Mouse (Mus musculus) stomach, embryonic 14.5 days (tissue): ENCODE data around the gene Trim15. TPM values are rescaled to one million over a fixed set of nuclear protein-coding genes. Genes with fewer than 3 reads are reported as not detected.
"Not testable (repeated sequence)": the region's sequence is repeated elsewhere in the genome, so short reads cannot be mapped to it uniquely, and the experiment has no call there.

Source experiments
- ATAC-seq: fragments of 200-750 bp; cut with Nextera tagmentation; 2 replicates; pipeline ENCODE4 v1.8.0; 2017; ENCODE audit warnings: low read depth, moderate TSS enrichment; ENCODE audit not compliant: insufficient number of reproducible peaks, insufficient read depth, low FRiP score
- H3K27ac ChIP-seq: fragments of 300-500 bp; sonication (generic); 2 replicates; pipeline ENCODE4 v1.5.1; 2014; ENCODE audit warnings: mild to moderate bottlenecking, low read length, moderate library complexity, mixed read lengths
- H3K27me3 ChIP-seq: fragments of 300-500 bp; sonication (generic); 2 replicates; pipeline ENCODE4 v1.6.1; 2014; ENCODE audit warnings: low read length, control low read depth, mixed read lengths; ENCODE audit not compliant: control insufficient read depth, insufficient read depth
- H3K36me3 ChIP-seq: fragments of 300-500 bp; sonication (generic); 2 replicates; pipeline ENCODE4 v1.6.1; 2014; ENCODE audit warnings: mild to moderate bottlenecking, control low read depth, low read length, moderate library complexity, mixed read lengths; ENCODE audit not compliant: control insufficient read depth, insufficient read depth
- H3K4me1 ChIP-seq: fragments of 300-500 bp; sonication (generic); 2 replicates; pipeline ENCODE4 v1.6.1; 2014; ENCODE audit warnings: low read length, control low read depth, mixed read lengths; ENCODE audit not compliant: control insufficient read depth, insufficient read depth
- H3K4me2 ChIP-seq: fragments of 300-500 bp; sonication (generic); replicated peaks from 2 replicates; pipeline ENCODE4 v1.6.1; 2014; ENCODE audit warnings: low read depth, low read length, control low read depth
- H3K4me3 ChIP-seq: fragments of 300-500 bp; sonication (generic); 2 replicates; pipeline ENCODE4 v1.5.1; 2014; ENCODE audit warnings: low read depth, low read length, control low read depth
- H3K9ac ChIP-seq: fragments of 300-500 bp; sonication (generic); replicated peaks from 2 replicates; pipeline ENCODE4 v1.6.1; 2014; ENCODE audit warnings: low read depth, mild to moderate bottlenecking, control low read depth, low read length, moderate library complexity, mixed read lengths
- H3K9me3 ChIP-seq: fragments of 300-500 bp; sonication (generic); 2 replicates; pipeline ENCODE4 v1.6.1; 2016; ENCODE audit warnings: low read depth, low read length, control low read depth; ENCODE audit not compliant: control insufficient read depth
- WGBS: fragments of 180-500 bp; shearing (Covaris S2); extraction: QIAGEN DNeasy Blood & Tissue Kit; methylation state at CpG from one replicate; pipeline ENCODE4 v1.1.7; 2014; 5-methylcytosine and 5-hydroxymethylcytosine counted together
- polyA plus RNA-seq: library from polyadenylated mRNA; unstranded; fragments of >200 nt; fragmentation: Nextera tagmentation; extraction: Ambion mirVana; gene quantifications from 2 replicates; pipeline ENCODE4 v1.2.1, GENCODE M21; 2014

Trim15 gene
- polyA plus RNA-seq, 1 experiment from 2014 or later = 0.13 TPM

DNA sequence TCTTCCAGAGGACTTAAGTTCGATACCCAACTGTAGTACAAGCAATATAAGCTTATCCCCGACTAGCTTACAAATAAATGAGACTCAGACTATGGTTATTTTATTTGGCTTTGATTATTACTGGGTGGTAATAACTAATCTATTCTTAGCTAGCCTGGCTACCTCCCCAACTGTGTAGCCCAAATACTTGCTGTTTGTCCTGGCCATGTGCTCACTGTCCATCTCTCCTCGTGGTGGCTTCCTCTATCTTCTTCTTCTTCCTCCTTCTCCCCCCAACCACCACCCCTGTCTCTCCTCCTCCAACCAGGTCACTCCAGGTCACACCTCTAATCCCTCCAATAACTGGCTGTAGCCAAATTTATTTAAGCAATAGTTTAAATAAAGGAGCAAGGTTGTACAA, 36.5 kb downstream of the Trim15 start:
- no peak overlapping the region for H3K4me3 ChIP-seq
- WGBS = 71% methylated on average over 3 of the region's 3 CpGs

DNA sequence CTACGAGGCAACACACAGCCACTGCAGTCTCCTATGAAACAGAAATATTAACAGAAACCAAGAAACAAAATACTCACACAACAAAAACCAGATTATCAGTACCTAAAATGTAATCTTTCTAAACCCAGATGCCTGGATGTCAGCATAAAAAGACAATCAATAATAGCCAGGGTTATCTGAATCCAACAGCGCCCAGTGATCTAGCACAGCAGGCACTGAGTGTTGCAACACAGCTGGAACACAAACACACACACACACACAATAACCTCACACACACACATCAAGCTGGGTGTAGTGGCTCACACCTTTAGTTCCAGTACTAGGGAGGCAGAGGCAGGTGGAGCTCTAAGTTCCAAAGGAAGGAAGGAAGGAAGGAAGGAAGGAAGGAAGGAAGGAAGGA, 38.5 kb downstream of the Trim15 start:
- Histone ChIP-seq H3K27me3 (no peaks in the 10 kb centered on the region), H3K4me1 (no peaks in the 10 kb centered on the region), H3K4me2 (no peak overlapping the region), H3K4me3 (no peak overlapping the region), H3K36me3 (no peaks in the 10 kb centered on the region), H3K9ac (no peak overlapping the region), H3K27ac (no peak overlapping the region), H3K9me3 (no peaks in the 10 kb centered on the region)
- 66% methylated on average over 2 of the region's 2 CpGs for WGBS
- ATAC-seq = no peak

More for the DNA sequence above, 36.5 kb downstream of the Trim15 start:
- Histone ChIP-seq H3K4me2 (no peak overlapping the region), H3K4me1 (no peaks in the 10 kb centered on the region), H3K27me3 (no peaks in the 10 kb centered on the region), H3K36me3 (no peaks in the 10 kb centered on the region), H3K9ac (no peak overlapping the region), H3K9me3 (no peaks in the 10 kb centered on the region), H3K27ac (no peak overlapping the region)
- no peak for ATAC-seq

DNA sequence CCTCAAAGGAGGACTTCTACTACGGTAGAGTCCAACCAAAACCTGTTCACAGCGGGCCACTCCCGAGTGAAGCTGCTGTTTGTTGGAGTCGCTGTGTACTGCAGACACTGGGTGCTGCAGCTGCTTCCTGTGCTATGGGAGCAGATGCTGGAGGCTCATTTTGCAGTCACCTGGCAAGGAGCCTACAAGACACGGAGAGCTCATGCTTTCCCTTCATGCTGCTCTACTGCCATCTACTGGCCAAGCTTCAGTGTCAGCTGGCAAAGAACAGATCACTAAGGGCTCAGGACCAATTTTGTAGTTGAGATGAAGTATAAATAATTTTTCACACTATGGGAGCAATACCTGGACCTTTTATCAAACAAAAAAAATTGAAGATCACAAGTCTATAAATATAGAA, 41.0 kb downstream of the Trim15 start:
- 13% methylated on average over 5 of the region's 5 CpGs for WGBS

GRCm38 (mm10) chr17:36825525-36825924, 41.5 kb downstream of the Trim15 start:
- ATAC-seq = no peak
- H3K4me2 ChIP-seq = no peak overlapping the region
- 23% methylated on average over 4 of the region's 4 CpGs for WGBS

More for the DNA sequence above, 41.0 kb downstream of the Trim15 start:
- not testable (repeated sequence) for H3K27ac ChIP-seq, H3K4me2 ChIP-seq, H3K4me1 ChIP-seq, H3K9me3 ChIP-seq, H3K27me3 ChIP-seq, H3K9ac ChIP-seq, H3K36me3 ChIP-seq, H3K4me3 ChIP-seq
- ATAC-seq = peak; percentile 66; the same call in 1 of the 2 replicates

GRCm38 (mm10) chr17:36824005-36824404, 43.0 kb downstream of the Trim15 start:
- Histone ChIP-seq H3K27me3 (no peaks in the 10 kb centered on the region), H3K36me3 (no peaks in the 10 kb centered on the region), H3K4me3 (no peak overlapping the region), H3K27ac (no peak overlapping the region), H3K4me2 (no peak overlapping the region), H3K9me3 (no peaks in the 10 kb centered on the region), H3K9ac (no peak overlapping the region), H3K4me1 (no peaks in the 10 kb centered on the region)
- no peak for ATAC-seq

More at GRCm38 (mm10) chr17:36825525-36825924, 41.5 kb downstream of the Trim15 start:
- Histone ChIP-seq H3K9ac (no peak overlapping the region), H3K27ac (no peak overlapping the region), H3K9me3 (no peaks in the 10 kb centered on the region), H3K4me1 (no peaks in the 10 kb centered on the region), H3K4me3 (no peak overlapping the region), H3K27me3 (no peaks in the 10 kb centered on the region), H3K36me3 (no peaks in the 10 kb centered on the region)

- H3K36me3 ChIP-seq = no peaks in the 10 kb centered on the region
- no peaks in the 10 kb centered on the region for H3K9me3 ChIP-seq
- no peak for ATAC-seq
- no peaks in the 10 kb centered on the region for H3K4me1 ChIP-seq
- no peak within 1 kb of the TSS for H3K4me3 ChIP-seq
- H3K27ac ChIP-seq = no peak within 1 kb of the TSS
- H3K4me2 ChIP-seq = no peak within 1 kb of the TSS
- no peaks in the 10 kb centered on the region for H3K27me3 ChIP-seq
- no peak within 1 kb of the TSS for H3K9ac ChIP-seq
These were observed 55.1 kb downstream of the Trim15 start, which contains the start of gene H2-M10.6 for GRCm38 (mm10) chr17:36811871-36812270. TSS of gene H2-M10.6 (plus strand) at chr17:36812171.

Other genes with a start within 250 kb of the Trim15 start
- 0.23 TPM in 1 of 2 replicates, not detected in the other for gene H2-M9, start 224.5 kb downstream of the Trim15 start, polyA plus RNA-seq
- gene H2-M1, start 195.0 kb downstream of the Trim15 start, polyA plus RNA-seq = not detected in 2 replicates
- gene H2-M10.5, start 94.3 kb downstream of the Trim15 start, polyA plus RNA-seq = not detected in 2 replicates
- gene H2-M10.6, start 55.0 kb downstream of the Trim15 start, polyA plus RNA-seq = not detected in 2 replicates
- gene Trim26, start 30.1 kb downstream of the Trim15 start, polyA plus RNA-seq = 38.0 and 42.7 TPM in 2 replicates
- gene Trim10, start 2.4 kb upstream of the Trim15 start, polyA plus RNA-seq = 1.5 and 2.0 TPM in 2 replicates
- gene Trim40, start 22.9 kb upstream of the Trim15 start, polyA plus RNA-seq = not detected in 2 replicates
- gene Trim31, start 30.9 kb upstream of the Trim15 start, polyA plus RNA-seq = 1.3 and 1.6 TPM in 2 replicates
- gene Rnf39, start 75.7 kb upstream of the Trim15 start, polyA plus RNA-seq = 0.87 and 1.2 TPM in 2 replicates
- 115 and 120 TPM in 2 replicates for gene Ppp1r11, start 84.5 kb upstream of the Trim15 start, polyA plus RNA-seq
- 92.4 and 97.2 TPM in 2 replicates for gene Znrd1, start 91.3 kb upstream of the Trim15 start, polyA plus RNA-seq
- 6.8 and 8.1 TPM in 2 replicates for gene Znrd1as, start 91.4 kb upstream of the Trim15 start, polyA plus RNA-seq
- not detected in 2 replicates for gene 2410137M14Rik, start 114.0 kb upstream of the Trim15 start, polyA plus RNA-seq
- 0.49 and 0.74 TPM in 2 replicates for gene H2-M5, start 122.3 kb upstream of the Trim15 start, polyA plus RNA-seq
- 77.8 and 82.1 TPM in 2 replicates for gene Zfp57, start 134.0 kb upstream of the Trim15 start, polyA plus RNA-seq
- gene Mog, start 156.2 kb upstream of the Trim15 start, polyA plus RNA-seq = 0.19 and 0.20 TPM in 2 replicates
- 14.2 and 15.8 TPM in 2 replicates for gene Gabbr1, start 178.8 kb upstream of the Trim15 start, polyA plus RNA-seq
- gene Olfr90, start 221.3 kb upstream of the Trim15 start, polyA plus RNA-seq = not detected in 2 replicates
- gene Olfr91, start 231.1 kb upstream of the Trim15 start, polyA plus RNA-seq = not detected in 2 replicates